Mouse (Mus musculus) bone marrow, adult 2 months (tissue): ENCODE measurements around the gene Slc7a10. TPM values are rescaled to one million over a fixed set of nuclear protein-coding genes. Genes with fewer than 3 reads are reported as not detected.
"Not testable (repeated sequence)": the region's sequence is repeated elsewhere in the genome, so short reads cannot be mapped to it uniquely, and the experiment has no call there.

ENCODE experiments used
- H3K27ac ChIP-seq: fragments of 200-500 bp; 2 replicates; pipeline ENCODE4 v1.5.1; 2012; ENCODE audit warnings: low read depth, mild to moderate bottlenecking, control low read depth, inconsistent platforms, low read length; ENCODE audit not compliant: control insufficient read depth, poor library complexity, insufficient read depth
- H3K4me1 ChIP-seq: fragments of 200-500 bp; 2 replicates; pipeline ENCODE4 v1.6.1; 2011; ENCODE audit warnings: low read length; ENCODE audit not compliant: control insufficient read depth, insufficient read depth
- H3K4me3 ChIP-seq: fragments of 200-500 bp; replicated peaks from 2 replicates; pipeline ENCODE3; 2011; ENCODE audit warnings: mild to moderate bottlenecking, low read depth, low read length, control low read depth; ENCODE audit not compliant: control insufficient read depth
- CTCF ChIP-seq: fragments of 200-500 bp; IDR thresholded peaks from 2 replicates; pipeline ENCODE4 v1.5.1; 2011; ENCODE audit warnings: low read length, control low read depth; ENCODE audit not compliant: control insufficient read depth, insufficient read depth
- POLR2A ChIP-seq: fragments of 200-500 bp; IDR thresholded peaks from 2 replicates; pipeline ENCODE4 v1.6.1; 2011; ENCODE audit warnings: low read depth, mild to moderate bottlenecking, control low read depth, low read length, borderline replicate concordance; ENCODE audit not compliant: control insufficient read depth
- WGBS: fragments of 180-500 bp; shearing (Covaris S2); methylation state at CpG from one replicate; pipeline ENCODE4 v1.1.7; 2018; 5-methylcytosine and 5-hydroxymethylcytosine counted together
- polyA plus RNA-seq: library from polyadenylated mRNA; stranded (reverse); fragments of >200 nt; gene quantifications from 2 replicates; pipeline ENCODE4 v1.2.4, GENCODE M21; 2011; ENCODE audit warnings: low replicate concordance; ENCODE audit not compliant: missing spikeins, insufficient read depth, insufficient read length

The Slc7a10 gene
- polyA plus RNA-seq, 1 experiment = not detected

DNA sequence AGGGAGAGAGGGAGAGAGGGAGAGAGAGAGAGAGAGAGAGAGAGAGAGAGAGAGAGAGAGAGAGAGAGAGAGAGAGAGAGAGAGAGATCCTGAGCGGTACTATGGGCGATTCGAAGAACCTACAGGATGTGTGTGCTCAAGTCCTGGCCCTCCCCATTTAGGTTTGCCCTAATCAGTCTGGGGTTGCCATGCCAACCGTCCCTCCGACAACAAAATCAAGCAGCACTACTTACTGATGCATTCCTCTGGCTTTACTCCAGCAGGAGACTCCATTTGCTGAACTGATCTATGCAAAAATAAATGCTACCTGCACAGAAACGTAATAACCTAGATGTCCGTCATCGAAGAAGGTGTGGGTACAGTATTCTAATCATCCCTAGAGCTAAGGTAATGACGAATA lies 49.1 kb downstream of the Slc7a10 start:
- H3K27ac ChIP-seq = no peak overlapping the region
- H3K4me3 ChIP-seq = peak overlapping the region; percentile 66
- no peaks in the 10 kb centered on the region; the same call in 1 of the 2 replicates for H3K4me1 ChIP-seq
- TF ChIP-seq CTCF (no peak), POLR2A (no peak)
- WGBS = 30% methylated on average over 9 of the region's 9 CpGs

DNA sequence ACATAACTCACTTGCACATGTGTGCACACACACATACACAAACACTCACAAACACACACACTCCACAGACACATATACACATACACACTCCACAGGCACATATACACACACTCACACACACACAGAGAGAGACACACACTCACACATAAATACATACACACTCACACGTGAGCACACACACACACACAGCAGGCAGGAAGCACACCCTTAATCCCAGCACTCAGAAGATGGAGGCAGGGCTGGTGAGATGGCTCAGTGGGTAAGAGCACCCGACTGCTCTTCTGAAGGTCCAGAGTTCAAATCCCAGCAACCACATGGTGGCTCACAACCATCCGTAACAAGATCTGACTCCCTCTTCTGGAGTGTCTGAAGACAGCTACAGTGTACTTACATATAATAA lies 51.8 kb downstream of the Slc7a10 start:
- H3K4me1 ChIP-seq, H3K4me3 ChIP-seq, H3K27ac ChIP-seq: not testable (repeated sequence)
- 70% methylated on average over 3 of the region's 3 CpGs for WGBS

Other genes starting within 250 kb of the Slc7a10 start
- 15.2 and 18.2 TPM in 2 replicates for gene Cebpg, start 129.8 kb upstream of the Slc7a10 start, polyA plus RNA-seq
- 8.9 and 14.2 TPM in 2 replicates for gene Cebpa, start 67.1 kb upstream of the Slc7a10 start, polyA plus RNA-seq
- not detected in 2 replicates for gene Lrp3, start 29.1 kb downstream of the Slc7a10 start, polyA plus RNA-seq
- 1.9 and 7.1 TPM in 2 replicates for gene Gpatch1, start 132.1 kb downstream of the Slc7a10 start, polyA plus RNA-seq
- gene Rhpn2, start 147.8 kb downstream of the Slc7a10 start, polyA plus RNA-seq = 2.0 TPM in 1 of 2 replicates, not detected in the other
- gene Faap24, start 210.5 kb downstream of the Slc7a10 start, polyA plus RNA-seq = 7.3 and 8.2 TPM in 2 replicates
- 39.2 and 54.7 TPM in 2 replicates for gene Cep89, start 210.7 kb downstream of the Slc7a10 start, polyA plus RNA-seq